Mouse (Mus musculus): ENCODE data around the gene Asb6.

The Asb6 gene

GRCm38 (mm10) chr2:30830283-30830795 is at the start of gene Asb6:
TSS of gene Asb6 (minus strand) at chr2:30830333.
- no peak for DNase-seq

- no peak for DNase-seq
Observed at GRCm38 (mm10) chr2:30879481-30879880, 49.3 kb upstream of the Asb6 start.

- no peak for DNase-seq
Observed at GRCm38 (mm10) chr2:30875621-30876432, 45.7 kb upstream of the Asb6 start.

GRCm38 (mm10) chr2:30875096-30875495 is 45.0 kb upstream of the Asb6 start:
- no peak for DNase-seq

GRCm38 (mm10) chr2:30874445-30874844 is 44.3 kb upstream of the Asb6 start:
- no peak for DNase-seq

GRCm38 (mm10) chr2:30872669-30873068 is 42.5 kb upstream of the Asb6 start:
- DNase-seq, result no peak

- no peak for DNase-seq
Observed at GRCm38 (mm10) chr2:30870863-30871262, 40.7 kb upstream of the Asb6 start.

- DNase-seq, result no peak
Observed at GRCm38 (mm10) chr2:30865426-30865825, 35.3 kb upstream of the Asb6 start.

- no peak for DNase-seq
Observed at GRCm38 (mm10) chr2:30864968-30865381, 34.8 kb upstream of the Asb6 start.

- no peak for DNase-seq
Observed at GRCm38 (mm10) chr2:30863574-30863973, 33.4 kb upstream of the Asb6 start.

GRCm38 (mm10) chr2:30862081-30862480 is 31.9 kb upstream of the Asb6 start:
- no peak for DNase-seq

GRCm38 (mm10) chr2:30859782-30860181 is 29.6 kb upstream of the Asb6 start:
- DNase-seq, result no peak

- no peak for DNase-seq
Observed at GRCm38 (mm10) chr2:30857076-30857475, 26.9 kb upstream of the Asb6 start.

GRCm38 (mm10) chr2:30852771-30853313 is 22.7 kb upstream of the Asb6 start:
- DNase-seq, result no peak

GRCm38 (mm10) chr2:30850581-30850980 is 20.4 kb upstream of the Asb6 start:
- no peak for DNase-seq

GRCm38 (mm10) chr2:30848184-30848583 is 18.1 kb upstream of the Asb6 start:
- no peak for DNase-seq

- no peak for DNase-seq
Observed at GRCm38 (mm10) chr2:30846723-30847122, 16.6 kb upstream of the Asb6 start.

- no peak for DNase-seq
Observed at GRCm38 (mm10) chr2:30846236-30846635, 16.1 kb upstream of the Asb6 start.

- no peak for DNase-seq
Observed at GRCm38 (mm10) chr2:30845152-30846070, 15.3 kb upstream of the Asb6 start.

- no peak for DNase-seq
Observed at GRCm38 (mm10) chr2:30842615-30843014, 12.5 kb upstream of the Asb6 start.

- DNase-seq, result no peak
Observed at GRCm38 (mm10) chr2:30836238-30836990, 6.3 kb upstream of the Asb6 start.

GRCm38 (mm10) chr2:30834373-30835022 is 4.4 kb upstream of the Asb6 start, which contains the start of gene Prrx2:
TSS of gene Prrx2 (plus strand) at chr2:30834972.
- DNase-seq, result no peak

Measured in spleen, adult 18-20 months (tissue).